Mouse (Mus musculus) testis, adult 2 months (tissue): ENCODE results near the gene Srsf3. TPM values are rescaled to one million over a fixed set of nuclear protein-coding genes. Genes with fewer than 3 reads are reported as not detected.

ENCODE experiments used
- H3K27ac ChIP-seq: fragments of 200-500 bp; 2 replicates; pipeline ENCODE4 v1.5.1; 2012; ENCODE audit warnings: low read depth, low read length; ENCODE audit not compliant: control insufficient read depth, insufficient read depth
- H3K27me3 ChIP-seq: fragments of 200-500 bp; 2 replicates; pipeline ENCODE4 v1.6.1; 2012; ENCODE audit warnings: mild to moderate bottlenecking, low read length, moderate library complexity; ENCODE audit not compliant: control insufficient read depth, insufficient read depth
- H3K36me3 ChIP-seq: fragments of 200-500 bp; 2 replicates; pipeline ENCODE4 v1.6.1; 2012; ENCODE audit warnings: mild to moderate bottlenecking, low read length; ENCODE audit not compliant: control insufficient read depth, insufficient read depth
- H3K4me1 ChIP-seq: fragments of 200-500 bp; 2 replicates; pipeline ENCODE4 v1.6.1; 2012; ENCODE audit warnings: low read length; ENCODE audit not compliant: control insufficient read depth, insufficient read depth
- H3K4me3 ChIP-seq: fragments of 200-500 bp; 2 replicates; pipeline ENCODE4 v1.5.1; 2012; ENCODE audit warnings: low read depth, mild to moderate bottlenecking, low read length, moderate library complexity, mixed read lengths; ENCODE audit not compliant: control insufficient read depth
- CTCF ChIP-seq: fragments of 200-500 bp; IDR thresholded peaks from 2 replicates; pipeline ENCODE4 v1.5.1; 2012; ENCODE audit warnings: low read depth, mild to moderate bottlenecking, inconsistent platforms, low read length, moderate library complexity; ENCODE audit not compliant: control insufficient read depth, insufficient read depth, insufficient replicate concordance
- POLR2A ChIP-seq: fragments of 200-500 bp; IDR thresholded peaks from 2 replicates; pipeline ENCODE4 v1.6.1; 2012; ENCODE audit warnings: low read depth, mild to moderate bottlenecking, inconsistent platforms, low read length, moderate library complexity; ENCODE audit not compliant: control insufficient read depth
- polyA plus RNA-seq: library from polyadenylated mRNA; depleted of rRNA; stranded (reverse); fragments of >200 nt; gene quantifications from 2 replicates; pipeline ENCODE4 v1.2.3, GENCODE M21; 2012

Gene Srsf3
- polyA plus RNA-seq, 1 experiment, result 75.4 TPM

DNA sequence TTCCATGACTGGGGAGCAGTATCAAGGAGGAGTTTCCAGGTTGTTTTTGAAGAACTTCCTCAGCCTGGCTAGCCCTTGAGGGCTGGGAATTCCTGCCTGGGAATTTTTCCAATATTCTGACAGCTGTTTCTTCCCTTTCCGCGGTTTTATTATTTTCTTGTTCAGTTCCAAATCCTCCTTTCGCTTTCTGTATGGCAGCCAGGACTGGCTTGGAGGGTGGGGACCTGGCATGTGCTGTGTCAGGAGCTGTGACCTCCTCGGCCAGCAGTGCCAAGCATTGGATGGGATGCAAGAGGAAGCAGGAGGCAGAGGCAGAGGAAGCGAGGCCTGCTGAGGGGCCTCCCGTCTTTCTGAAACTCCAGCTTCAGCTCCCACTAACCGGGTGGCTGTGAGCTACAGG, 21.4 kb downstream of the Srsf3 start:
- Histone ChIP-seq H3K4me1 (peaks cover 2% of the 10 kb centered on the region), H3K27ac (no peak overlapping the region), H3K36me3 (no peaks in the 10 kb centered on the region), H3K27me3 (no peaks in the 10 kb centered on the region), H3K4me3 (no peak overlapping the region)
- no peak for TF ChIP-seq POLR2A
- no peak for TF ChIP-seq CTCF

DNA sequence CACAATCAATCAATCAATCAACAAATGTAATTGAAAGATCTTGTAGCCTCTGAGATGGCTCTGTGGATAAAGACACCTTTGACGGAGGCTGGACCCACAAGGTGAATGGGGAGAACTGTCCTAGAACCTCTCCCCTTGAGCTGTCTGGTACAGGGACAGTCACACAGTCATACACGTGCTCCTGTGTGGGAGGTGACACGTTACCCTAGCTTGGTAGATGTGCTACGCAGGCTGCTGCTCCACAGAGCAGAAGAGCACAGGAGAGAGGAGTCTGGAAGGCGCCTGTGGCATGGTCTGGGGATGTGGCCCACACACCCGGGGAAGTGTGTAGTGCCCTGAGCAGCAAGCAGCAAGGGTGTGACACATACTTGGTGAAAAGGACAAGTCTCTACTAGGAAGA, 22.0 kb downstream of the Srsf3 start:
- Histone ChIP-seq H3K27ac (no peak overlapping the region), H3K4me3 (no peak overlapping the region), H3K4me1 (no peaks in the 10 kb centered on the region; the same call in 1 of the 2 replicates), H3K27me3 (no peaks in the 10 kb centered on the region), H3K36me3 (no peaks in the 10 kb centered on the region)
- no peak for TF ChIP-seq POLR2A
- no peak for TF ChIP-seq CTCF

DNA sequence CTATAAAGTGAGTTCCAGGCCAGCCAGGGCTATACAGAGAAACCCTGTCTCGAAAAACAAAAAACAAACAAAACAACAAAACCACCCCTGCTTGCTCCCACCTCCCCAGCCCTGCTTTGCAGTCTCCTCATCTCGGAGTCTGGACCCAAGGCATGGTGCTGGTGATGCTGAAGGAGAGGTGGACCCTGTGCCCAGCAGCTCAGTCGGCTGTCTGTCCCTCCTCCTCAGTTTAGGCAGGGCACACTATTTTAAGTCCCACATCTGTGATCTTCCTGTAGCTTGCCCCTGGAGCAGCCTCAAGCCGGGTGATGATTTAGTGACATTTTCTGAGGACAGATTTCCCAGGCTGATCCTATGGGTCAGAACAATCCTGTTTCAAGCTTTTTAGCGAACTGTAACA, 23.2 kb downstream of the Srsf3 start:
- no peaks in the 10 kb centered on the region for H3K27me3 ChIP-seq
- no peaks in the 10 kb centered on the region for H3K36me3 ChIP-seq
- TF ChIP-seq CTCF, result no peak
- TF ChIP-seq POLR2A, result no peak
- no peaks in the 10 kb centered on the region; the same call in 1 of the 2 replicates for H3K4me1 ChIP-seq
- H3K4me3 ChIP-seq, result no peak overlapping the region
- no peak overlapping the region for H3K27ac ChIP-seq

DNA sequence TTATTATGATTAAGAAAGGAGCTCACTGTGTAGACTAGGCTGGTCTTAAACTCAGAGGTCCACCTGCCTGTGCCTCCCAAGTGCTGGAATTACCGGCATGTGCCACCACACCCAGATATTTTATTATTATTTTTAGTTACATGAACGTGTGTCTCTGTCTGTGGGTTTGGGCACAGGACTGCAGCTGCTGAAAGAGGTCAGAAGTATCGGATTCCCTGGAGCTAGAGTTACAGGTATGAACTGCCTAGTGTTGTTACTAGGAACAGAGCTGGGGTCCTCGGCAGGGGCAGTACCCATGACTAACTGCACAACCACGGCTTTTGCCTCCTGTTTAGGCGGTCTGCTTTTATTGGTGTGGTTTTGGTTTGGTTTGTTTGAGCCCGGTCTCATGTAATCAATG, 23.8 kb downstream of the Srsf3 start:
- H3K27ac ChIP-seq, result no peak overlapping the region
- H3K27me3 ChIP-seq, result no peaks in the 10 kb centered on the region
- H3K4me3 ChIP-seq, result no peak overlapping the region
- H3K36me3 ChIP-seq, result no peaks in the 10 kb centered on the region
- no peaks in the 10 kb centered on the region; the same call in 1 of the 2 replicates for H3K4me1 ChIP-seq
- TF ChIP-seq POLR2A (no peak), CTCF (no peak)

DNA sequence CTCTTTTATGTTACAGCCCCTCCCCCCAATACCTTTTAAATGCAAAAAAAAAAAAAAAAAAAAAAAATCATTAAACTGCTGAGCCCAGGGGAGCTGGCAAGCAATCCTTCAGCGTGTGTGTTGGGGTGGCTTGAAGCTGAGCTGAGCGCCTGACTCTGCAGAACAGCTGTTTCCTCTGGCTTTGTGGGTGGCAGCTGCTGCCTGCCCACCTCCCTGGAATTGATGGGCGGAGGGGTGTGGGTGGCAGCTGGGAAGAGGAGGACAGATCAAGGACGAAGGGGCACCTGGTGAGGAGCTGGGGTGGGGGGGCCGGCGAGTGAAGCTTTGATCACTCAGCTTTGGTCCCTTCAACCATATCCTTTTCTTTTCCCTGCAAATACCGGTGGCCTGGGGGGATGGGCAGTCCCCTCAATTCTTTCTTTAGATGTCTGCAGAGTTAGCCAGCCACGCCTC, 24.3 kb downstream of the Srsf3 start:
- H3K27ac ChIP-seq, result no peak overlapping the region
- no peaks in the 10 kb centered on the region for H3K27me3 ChIP-seq
- no peak overlapping the region for H3K4me3 ChIP-seq
- TF ChIP-seq POLR2A, result no peak
- no peak for TF ChIP-seq CTCF
- no peaks in the 10 kb centered on the region; the same call in 1 of the 2 replicates for H3K4me1 ChIP-seq
- no peaks in the 10 kb centered on the region for H3K36me3 ChIP-seq

DNA sequence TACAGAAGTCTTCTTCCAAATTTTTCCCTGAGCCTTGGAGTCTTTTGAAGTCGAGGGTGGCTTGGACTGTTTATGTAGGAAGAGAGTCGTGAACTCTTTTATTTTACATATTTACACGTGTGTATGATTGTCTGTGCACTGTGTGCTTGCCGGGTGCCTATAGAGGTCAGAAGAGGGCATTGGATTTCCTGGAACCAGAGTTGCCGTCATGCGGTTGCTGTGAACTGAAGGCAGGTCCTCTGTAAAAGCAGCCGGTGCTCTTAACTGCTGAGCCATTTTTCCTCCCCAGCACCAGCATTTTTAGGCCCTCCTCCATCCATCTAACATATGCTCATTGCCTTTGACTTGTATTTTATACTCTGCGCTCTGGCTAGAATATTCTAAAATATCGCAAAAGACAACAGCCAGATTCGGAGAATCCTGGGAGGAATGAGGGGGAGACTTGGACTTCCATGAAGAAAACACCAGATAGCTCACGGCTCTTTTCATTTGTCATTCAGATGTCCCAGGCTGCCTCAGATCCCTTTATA, 25.0 kb downstream of the Srsf3 start:
- no peak for TF ChIP-seq POLR2A
- no peak for TF ChIP-seq CTCF
- Histone ChIP-seq H3K27me3 (no peaks in the 10 kb centered on the region), H3K36me3 (no peaks in the 10 kb centered on the region), H3K4me3 (no peak overlapping the region), H3K4me1 (no peaks in the 10 kb centered on the region; the same call in 1 of the 2 replicates), H3K27ac (no peak overlapping the region)

DNA sequence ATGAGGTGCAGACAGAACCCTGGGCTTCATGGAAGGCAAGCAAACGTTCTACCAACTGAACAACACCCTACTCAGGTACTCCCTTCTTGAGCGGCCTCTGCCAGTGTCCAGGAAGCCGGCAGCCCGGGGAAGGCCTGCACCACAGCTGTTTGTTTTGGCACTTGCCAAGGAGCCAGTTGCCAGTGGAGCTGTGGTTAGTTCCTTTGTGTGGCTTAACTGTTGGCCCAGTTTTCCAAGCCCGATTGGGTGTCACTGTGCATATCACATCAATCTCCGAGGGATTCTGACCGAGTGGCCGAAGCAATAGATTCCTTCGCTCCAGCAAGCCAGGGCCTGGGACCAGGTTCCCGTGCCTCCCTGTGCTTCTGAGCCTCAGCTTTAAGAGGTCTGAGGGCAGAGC, 25.5 kb downstream of the Srsf3 start:
- Histone ChIP-seq H3K4me1 (no peaks in the 10 kb centered on the region; the same call in 1 of the 2 replicates), H3K27ac (no peak overlapping the region), H3K27me3 (no peaks in the 10 kb centered on the region), H3K4me3 (no peak overlapping the region), H3K36me3 (no peaks in the 10 kb centered on the region)
- TF ChIP-seq CTCF, result no peak
- TF ChIP-seq POLR2A, result no peak
